Mouse (Mus musculus) limb, embryonic 12.5 days (tissue): ENCODE data around the gene Pkp4. TPM values are rescaled to one million over a fixed set of nuclear protein-coding genes. Genes with fewer than 3 reads are reported as not detected.
A peak's percentile ranks its signal among the peaks of the same experiment; 100 is the strongest.

Source experiments
- ATAC-seq: fragments of 200-750 bp; cut with Nextera tagmentation; 2 replicates; pipeline ENCODE4 v1.8.0; 2017; ENCODE audit warnings: low read depth, moderate TSS enrichment; ENCODE audit not compliant: insufficient number of reproducible peaks, insufficient read depth, low FRiP score, low TSS enrichment
- H3K27ac ChIP-seq: fragments of 300-500 bp; sonication (generic); 2 replicates; pipeline ENCODE4 v1.5.1; 2016; ENCODE audit warnings: mild to moderate bottlenecking, moderate library complexity
- H3K27me3 ChIP-seq: fragments of 300-500 bp; sonication (generic); 2 replicates; pipeline ENCODE4 v1.6.1; 2016; ENCODE audit warnings: mild to moderate bottlenecking, moderate library complexity
- H3K36me3 ChIP-seq: fragments of 300-500 bp; sonication (generic); 2 replicates; pipeline ENCODE4 v1.6.1; 2016; ENCODE audit warnings: mild to moderate bottlenecking, moderate library complexity
- H3K4me1 ChIP-seq: fragments of 300-500 bp; sonication (generic); replicated peaks from 2 replicates; pipeline ENCODE4 v1.6.1; 2016
- H3K4me2 ChIP-seq: fragments of 300-500 bp; sonication (generic); 2 replicates; pipeline ENCODE4 v1.6.1; 2016; ENCODE audit warnings: mild to moderate bottlenecking, moderate library complexity
- H3K4me3 ChIP-seq: fragments of 300-500 bp; sonication (generic); replicated peaks from 2 replicates; pipeline ENCODE4 v1.5.1; 2016; ENCODE audit warnings: mild to moderate bottlenecking
- H3K9ac ChIP-seq: fragments of 300-500 bp; sonication (generic); replicated peaks from 2 replicates; pipeline ENCODE4 v1.6.1; 2016; ENCODE audit warnings: mild to moderate bottlenecking, moderate library complexity
- H3K9me3 ChIP-seq: fragments of 300-500 bp; sonication (generic); 2 replicates; pipeline ENCODE4 v1.6.1; 2016; ENCODE audit warnings: mild to moderate bottlenecking, moderate library complexity
- WGBS: fragments of 180-500 bp; shearing (Covaris S2); methylation state at CpG from one replicate; pipeline ENCODE4 v1.1.7; 2016; 5-methylcytosine and 5-hydroxymethylcytosine counted together
- polyA plus RNA-seq: library from polyadenylated mRNA; unstranded; fragments of >200 nt; fragmentation: Nextera tagmentation; extraction: Ambion mirVana; gene quantifications from 2 replicates; pipeline ENCODE4 v1.2.1, GENCODE M21; 2016

Gene Pkp4
- polyA plus RNA-seq = 17.5 and 18.7 TPM in 2 replicates

GRCm38 (mm10) chr2:59160605-59160963 is at the start of gene Pkp4, which contains the start of gene Ccdc148:
Pkp4 (plus strand) TSS chr2:59160850.
Ccdc148 (minus strand) TSS chr2:59160683.
- Histone ChIP-seq H3K27me3 (no peaks in the 10 kb centered on the region), H3K36me3 (no peaks in the 10 kb centered on the region), H3K27ac (peak within 1 kb of the TSS; percentile 82), H3K4me3 (peak within 1 kb of the TSS; percentile 90), H3K4me1 (peaks cover 10% of the 10 kb centered on the region), H3K4me2 (peak within 1 kb of the TSS; percentile 79), H3K9ac (peak within 1 kb of the TSS; percentile 82), H3K9me3 (no peaks in the 10 kb centered on the region)
- WGBS = under 1% methylated on average over 35 of the region's 37 CpGs
- ATAC-seq = peak; percentile 97

DNA sequence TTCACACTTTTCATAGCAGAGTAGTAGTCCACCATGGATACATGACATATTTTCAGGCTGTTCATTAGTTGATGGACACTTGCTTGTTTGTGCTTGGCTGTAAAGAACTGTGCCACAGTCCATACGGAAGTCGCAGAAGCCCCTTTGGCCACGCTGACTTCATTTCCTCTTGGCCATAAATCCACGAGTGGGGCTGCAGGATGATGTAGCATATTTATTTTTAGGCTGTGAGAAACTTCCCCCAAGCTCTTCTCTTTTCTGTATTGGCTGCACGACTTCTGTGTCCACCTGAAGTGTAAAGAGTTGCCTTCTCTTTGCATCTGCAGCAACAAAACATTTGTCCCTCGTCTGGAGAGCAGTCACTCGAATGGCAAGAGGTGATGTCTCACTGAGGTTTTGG is 31.6 kb upstream of the Pkp4 start:
- Histone ChIP-seq H3K27ac (no peak overlapping the region), H3K9me3 (no peaks in the 10 kb centered on the region), H3K9ac (no peak overlapping the region), H3K27me3 (no peaks in the 10 kb centered on the region), H3K4me2 (no peak overlapping the region), H3K4me1 (no peaks in the 10 kb centered on the region), H3K36me3 (no peaks in the 10 kb centered on the region), H3K4me3 (no peak overlapping the region)
- WGBS = 79% methylated on average over 7 of the region's 7 CpGs
- no peak for ATAC-seq

- WGBS = 80% methylated on average over 8 of the region's 8 CpGs
- no peaks in the 10 kb centered on the region for H3K36me3 ChIP-seq
- H3K27me3 ChIP-seq = no peaks in the 10 kb centered on the region
- no peak for ATAC-seq
- H3K9ac ChIP-seq = no peak overlapping the region
- no peaks in the 10 kb centered on the region for H3K4me1 ChIP-seq
- H3K4me3 ChIP-seq = no peak overlapping the region
- no peaks in the 10 kb centered on the region for H3K9me3 ChIP-seq
- H3K4me2 ChIP-seq = no peak overlapping the region
- H3K27ac ChIP-seq = no peak overlapping the region
Measured at GRCm38 (mm10) chr2:59129821-59130220, 30.8 kb upstream of the Pkp4 start.

DNA sequence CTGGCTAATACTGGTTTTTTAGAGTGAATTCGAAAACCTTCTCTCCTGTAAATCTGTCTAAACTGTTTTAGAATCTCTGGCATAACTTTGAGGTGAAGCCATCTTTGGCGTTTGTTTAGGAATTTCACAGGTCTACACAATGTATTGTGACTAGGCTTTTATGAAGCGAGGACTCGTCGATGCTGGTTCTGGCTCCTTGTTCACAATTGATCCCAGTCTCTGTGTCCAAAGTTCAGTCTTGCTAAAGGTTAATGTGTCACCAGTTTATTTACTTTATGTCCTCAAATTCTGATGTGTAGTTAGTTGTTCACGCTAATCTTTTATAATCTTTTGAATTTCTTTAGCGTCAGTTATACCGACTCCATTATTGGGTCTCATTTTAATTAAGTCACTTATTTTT is 29.6 kb upstream of the Pkp4 start:
- Histone ChIP-seq H3K4me1 (no peaks in the 10 kb centered on the region), H3K36me3 (no peaks in the 10 kb centered on the region), H3K4me3 (no peak overlapping the region), H3K27me3 (no peaks in the 10 kb centered on the region), H3K9ac (no peak overlapping the region), H3K4me2 (no peak overlapping the region), H3K9me3 (no peaks in the 10 kb centered on the region), H3K27ac (no peak overlapping the region)
- WGBS = 91% methylated on average over 8 of the region's 8 CpGs
- no peak for ATAC-seq

DNA sequence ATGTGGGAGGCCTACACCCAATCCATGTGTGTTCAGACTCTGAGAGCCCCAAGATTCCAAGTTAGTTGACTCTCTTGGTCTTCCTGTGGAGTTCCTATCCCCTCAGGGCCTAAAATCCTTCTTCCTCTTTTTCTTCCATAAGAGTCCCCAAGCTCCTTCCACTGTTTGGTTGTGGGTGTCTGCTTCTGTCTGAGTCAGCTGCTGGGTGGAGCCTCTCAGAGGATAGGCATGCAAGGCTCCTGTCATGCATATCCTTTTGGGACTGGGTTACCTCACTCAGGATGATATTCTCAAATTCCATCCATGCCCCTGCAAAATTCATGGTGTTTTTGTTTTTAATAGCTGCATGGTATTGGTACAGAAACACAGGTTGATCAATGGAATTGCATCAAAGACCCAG is 5.2 kb upstream of the Pkp4 start:
- no peak overlapping the region for H3K4me3 ChIP-seq
- no peaks in the 10 kb centered on the region; the same call in 1 of the 2 replicates for H3K4me1 ChIP-seq
- no peak for ATAC-seq
- no peak overlapping the region for H3K4me2 ChIP-seq
- H3K27ac ChIP-seq = no peak overlapping the region
- no peaks in the 10 kb centered on the region for H3K36me3 ChIP-seq
- H3K9ac ChIP-seq = no peak overlapping the region
- no peaks in the 10 kb centered on the region for H3K27me3 ChIP-seq
- no peaks in the 10 kb centered on the region for H3K9me3 ChIP-seq

DNA sequence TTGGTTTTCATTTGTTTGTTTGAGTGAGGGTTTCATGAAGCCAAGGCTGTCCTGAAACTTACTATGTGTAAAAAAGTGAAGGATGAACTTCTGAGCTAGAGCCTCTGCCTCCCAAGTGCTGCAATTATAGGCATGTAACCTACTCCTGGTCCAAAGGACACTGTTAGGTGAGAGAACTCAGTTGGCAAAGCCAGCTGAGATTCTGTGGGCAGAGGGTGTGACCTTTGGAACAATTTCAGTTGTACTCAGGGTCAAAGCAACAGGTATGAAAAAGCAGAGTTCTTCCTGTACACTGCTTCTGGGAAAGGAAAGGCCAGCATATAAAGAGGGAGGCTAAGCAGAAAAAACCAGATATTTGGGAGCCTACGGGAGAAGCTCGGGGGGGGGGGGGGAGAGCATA is 2.5 kb upstream of the Pkp4 start:
- Histone ChIP-seq H3K4me3 (no peak overlapping the region), H3K4me2 (no peak overlapping the region), H3K27ac (no peak overlapping the region), H3K27me3 (no peaks in the 10 kb centered on the region), H3K36me3 (no peaks in the 10 kb centered on the region), H3K4me1 (peaks cover 4% of the 10 kb centered on the region), H3K9me3 (no peaks in the 10 kb centered on the region), H3K9ac (no peak overlapping the region)
- 57% methylated on average over 2 of the region's 2 CpGs for WGBS
- ATAC-seq = no peak

DNA sequence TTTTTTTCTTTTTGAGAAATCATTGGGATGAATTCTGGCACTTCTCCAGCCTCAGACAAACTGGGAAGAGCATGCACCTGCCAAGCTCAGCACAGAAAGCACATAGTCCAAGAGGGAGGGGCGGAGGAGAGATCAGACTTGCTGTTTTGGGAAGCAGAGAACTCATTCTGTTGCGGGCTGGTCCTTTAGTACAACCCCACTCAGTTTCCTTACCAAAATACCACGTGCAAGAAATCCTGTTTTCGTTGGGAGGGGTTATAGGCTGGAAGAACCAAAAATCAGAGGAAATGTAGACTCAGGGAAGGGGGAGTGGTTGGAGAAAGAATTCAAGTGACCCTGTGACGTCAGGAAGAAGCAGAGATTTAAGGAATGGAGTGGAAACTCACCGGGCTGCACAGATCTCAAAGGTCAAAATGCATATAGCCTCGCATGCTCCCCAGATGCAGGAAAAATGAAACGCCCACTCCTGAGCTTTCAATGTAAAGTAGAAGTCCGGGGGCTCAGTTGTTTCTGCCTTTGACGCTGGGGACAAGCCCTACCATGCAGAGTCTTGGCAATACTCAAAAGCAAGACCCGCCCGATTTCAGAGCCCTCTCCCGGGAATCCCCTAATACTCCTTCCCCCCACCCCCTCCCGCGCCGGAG is 567 bp upstream of the Pkp4 start:
- Histone ChIP-seq H3K27ac (no peak overlapping the region), H3K9ac (no peak overlapping the region), H3K27me3 (no peaks in the 10 kb centered on the region), H3K36me3 (no peaks in the 10 kb centered on the region), H3K4me1 (peaks cover 10% of the 10 kb centered on the region), H3K4me2 (peak overlapping the region; percentile 79), H3K4me3 (peak overlapping the region; percentile 90), H3K9me3 (no peaks in the 10 kb centered on the region)
- 1% methylated on average over 16 of the region's 16 CpGs for WGBS
- peak; percentile 66; the same call in 1 of the 2 replicates for ATAC-seq

GRCm38 (mm10) chr2:59161021-59161440 is 381 bp downstream of the Pkp4 start:
- ATAC-seq = peak; percentile 49
- peaks cover 10% of the 10 kb centered on the region for H3K4me1 ChIP-seq
- peak overlapping the region; percentile 82 for H3K9ac ChIP-seq
- WGBS = under 1% methylated on average over 50 of the region's 58 CpGs
- peak overlapping the region; percentile 79 for H3K4me2 ChIP-seq
- peak overlapping the region; percentile 82 for H3K27ac ChIP-seq
- H3K9me3 ChIP-seq = no peaks in the 10 kb centered on the region
- H3K4me3 ChIP-seq = peak overlapping the region; percentile 90
- no peaks in the 10 kb centered on the region for H3K36me3 ChIP-seq
- H3K27me3 ChIP-seq = no peaks in the 10 kb centered on the region

DNA sequence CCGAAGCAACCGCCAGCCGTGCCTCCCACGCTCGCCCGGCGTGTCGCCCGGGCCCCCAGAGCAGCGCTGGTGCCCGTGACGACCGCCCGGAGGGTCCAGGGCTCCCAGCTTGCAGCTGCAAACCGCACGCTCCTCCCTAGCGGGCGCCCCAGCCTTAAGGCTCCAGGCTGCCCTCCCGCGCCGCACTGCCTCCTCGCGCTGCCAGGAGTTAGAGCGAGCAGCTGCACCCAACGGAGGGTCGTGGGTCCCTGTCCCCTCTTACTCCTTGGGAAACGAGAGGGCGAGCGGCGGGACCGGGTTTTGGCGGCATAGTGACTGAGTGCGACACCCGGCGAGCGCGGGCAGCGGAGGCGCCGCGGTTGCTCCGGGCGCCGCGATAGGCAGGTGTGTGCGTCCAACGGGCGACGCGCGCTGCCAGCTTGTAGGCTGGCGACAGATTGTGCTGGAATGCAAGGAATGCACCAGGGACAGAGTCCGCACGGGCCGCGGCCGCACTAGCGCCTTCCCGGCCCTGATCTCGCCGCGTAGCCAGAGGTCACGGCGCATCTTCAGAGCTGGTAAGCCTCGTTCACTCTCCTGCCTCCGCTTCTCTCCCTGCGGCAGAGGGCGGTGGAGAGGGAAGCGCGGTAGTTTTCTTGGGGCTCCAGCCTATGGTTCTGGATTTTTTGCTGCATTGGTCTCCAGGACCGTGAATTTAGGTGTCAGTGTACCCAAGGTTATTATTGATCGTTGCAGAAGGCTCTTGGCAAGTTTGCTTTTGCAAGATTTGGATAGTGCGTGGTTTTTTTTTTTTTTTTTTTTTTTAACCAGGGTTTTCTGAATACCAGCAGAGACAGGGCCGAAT is 1.0 kb downstream of the Pkp4 start:
- Histone ChIP-seq H3K4me1 (peaks cover 10% of the 10 kb centered on the region), H3K9ac (peak overlapping the region; percentile 82), H3K27ac (peak overlapping the region; percentile 82), H3K27me3 (no peaks in the 10 kb centered on the region), H3K4me2 (peak overlapping the region; percentile 79), H3K36me3 (no peaks in the 10 kb centered on the region), H3K4me3 (peak overlapping the region; percentile 90), H3K9me3 (no peaks in the 10 kb centered on the region)
- WGBS = under 1% methylated on average over 70 of the region's 74 CpGs
- peak; percentile 64 for ATAC-seq

DNA sequence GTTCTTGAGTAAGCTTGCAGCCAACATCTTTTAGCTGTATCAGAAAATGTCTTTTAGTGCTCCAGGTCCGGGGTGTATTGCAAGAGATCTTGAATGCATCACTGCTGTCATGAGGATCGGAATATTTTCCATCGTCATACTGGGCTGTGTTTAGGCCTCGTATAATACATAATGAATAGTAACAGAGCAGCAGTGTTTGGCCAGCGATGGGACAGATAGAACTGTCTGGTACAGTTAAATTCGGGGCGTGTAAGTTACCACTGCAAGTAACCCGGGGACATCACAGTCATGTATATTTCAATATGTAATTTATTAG is 1.6 kb downstream of the Pkp4 start:
- no peaks in the 10 kb centered on the region for H3K9me3 ChIP-seq
- no peaks in the 10 kb centered on the region for H3K27me3 ChIP-seq
- ATAC-seq = no peak
- H3K9ac ChIP-seq = 0 out of 2 replicates have a peak overlapping the region, but pooled peaks have one; percentile 82
- H3K4me3 ChIP-seq = peak overlapping the region; percentile 90
- peak overlapping the region; percentile 79 for H3K4me2 ChIP-seq
- no peaks in the 10 kb centered on the region for H3K36me3 ChIP-seq
- 50% methylated on average over 8 of the region's 8 CpGs for WGBS
- H3K27ac ChIP-seq = no peak overlapping the region
- peaks cover 10% of the 10 kb centered on the region for H3K4me1 ChIP-seq

- no peak overlapping the region for H3K9ac ChIP-seq
- H3K4me1 ChIP-seq = peaks cover 18% of the 10 kb centered on the region; the same call in 1 of the 2 replicates
- WGBS = 75% methylated on average over 4 of the region's 4 CpGs
- H3K4me2 ChIP-seq = no peak overlapping the region
- no peaks in the 10 kb centered on the region for H3K36me3 ChIP-seq
- H3K4me3 ChIP-seq = no peak overlapping the region
- H3K27ac ChIP-seq = no peak overlapping the region
- no peak for ATAC-seq
- H3K27me3 ChIP-seq = no peaks in the 10 kb centered on the region
- no peaks in the 10 kb centered on the region for H3K9me3 ChIP-seq
Measured at GRCm38 (mm10) chr2:59166976-59167375, 6.3 kb downstream of the Pkp4 start.
